In genomic region chr6:97500246-97500645, GRCm38 (mm10) we compare ENCODE assay signal across 14 mouse cellular contexts.
"Had no signal": no experiment of that assay in that cellular context is flagged by ENCODE, and none has a peak within 500 bp of the region (broad histone marks: within the 10 kb centered on the region; RNA-seq: fewer than 3 reads in every experiment).

No protein-coding gene starts in this region.

- DNase-seq: gastrocnemius, postnatal 14 days; gastrocnemius, postnatal 36 days; heart, adult 18-20 months; heart, postnatal 14 days; heart, postnatal 36 days; kidney, adult 11 months; kidney, adult 9 months; kidney, postnatal 14 days; layer of hippocampus, adult 9-11 months; layer of hippocampus, postnatal 36 days; left cerebral cortex, postnatal 4 days had no signal

- ATAC-seq: hindbrain, postnatal 0 days; intestine, embryonic 16.5 days; liver, embryonic 12.5 days had no signal
